Mouse (Mus musculus) left cerebral cortex, adult 18-20 months (tissue): ENCODE measurements around the gene Msi1. TPM values are rescaled to one million over a fixed set of nuclear protein-coding genes. Genes with fewer than 3 reads are reported as not detected.

Source experiments
- DNase-seq, 2 experiments: peaks; one replicate each; pipeline ENCODE4 v3.0.0; 2021 to 2022; ENCODE audit warnings: low spot score in 2 of 2, mixed read lengths in 1 of 2
- long read RNA-seq, 2 experiments: library from polyadenylated mRNA; stranded (forward); transcript quantifications; one replicate each; pipeline ENCODE4 v2.0.0; 2021
- total RNA-seq, 2 experiments: library from RNA; stranded (reverse); gene quantifications; 2 replicates each; pipeline ENCODE4 v1.2.3; 2021

Msi1 gene
- 10 to 100 TPM; 48.8 to 49.1 TPM for total RNA-seq
- long read RNA-seq, experiment 1, partial matches to known transcripts, result 1 of 6 reads
- long read RNA-seq, experiment 1, other reads (novel, unspliced or antisense), result 2 of 6 reads
- long read RNA-seq, experiment 2, partial matches to known transcripts, result 1 of 5 reads
- long read RNA-seq, experiment 2, other reads (novel, unspliced or antisense), result 3 of 5 reads

GRCm38 (mm10) chr5:115429359-115430186 lies at the start of gene Msi1:
Msi1 (plus strand) TSS chr5:115429599.
- DNase-seq, result peak in 1 of 2 experiments; percentile 27

- no peak for DNase-seq
Observed at GRCm38 (mm10) chr5:115391935-115392334, 37.5 kb upstream of the Msi1 start.

DNA sequence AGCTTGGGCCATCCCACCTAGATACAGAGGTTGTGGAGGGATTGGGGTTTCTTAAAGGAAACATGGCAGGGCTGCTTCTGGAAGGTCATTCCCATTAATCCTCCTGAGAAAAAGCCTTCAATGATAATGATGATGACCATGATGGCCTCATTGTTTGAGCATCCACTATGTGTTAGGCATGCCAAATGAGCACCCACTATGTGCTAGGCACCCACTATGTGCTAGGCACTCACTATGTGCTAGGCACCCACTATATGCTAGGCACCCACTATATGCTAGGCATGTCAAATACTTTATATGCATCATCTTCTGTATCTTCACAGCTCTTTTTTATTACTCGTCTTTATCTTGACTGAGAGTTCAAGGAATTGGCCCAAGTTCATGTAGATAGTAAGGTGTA lies 36.4 kb upstream of the Msi1 start:
- DNase-seq, result no peak

DNA sequence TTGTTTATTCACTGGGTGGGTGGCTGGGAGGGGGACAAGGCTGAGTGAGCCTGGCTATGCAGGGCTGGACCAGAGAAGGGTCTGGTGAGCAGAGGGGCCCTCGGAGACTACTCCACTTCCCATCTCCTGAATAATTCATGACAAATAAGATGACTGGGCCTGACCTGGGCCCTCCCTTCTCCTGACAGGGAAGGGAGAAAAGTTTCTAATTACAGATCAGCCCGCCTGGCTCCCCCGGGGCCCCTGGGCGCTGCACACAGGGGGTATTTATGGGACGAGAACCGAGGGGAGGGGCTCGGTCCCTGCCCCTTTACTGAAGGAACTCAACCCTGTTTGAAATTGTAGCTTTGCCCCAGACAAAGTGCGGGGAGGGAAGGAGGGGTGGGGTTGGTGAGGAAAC lies 35.2 kb upstream of the Msi1 start:
- no peak for DNase-seq

DNA sequence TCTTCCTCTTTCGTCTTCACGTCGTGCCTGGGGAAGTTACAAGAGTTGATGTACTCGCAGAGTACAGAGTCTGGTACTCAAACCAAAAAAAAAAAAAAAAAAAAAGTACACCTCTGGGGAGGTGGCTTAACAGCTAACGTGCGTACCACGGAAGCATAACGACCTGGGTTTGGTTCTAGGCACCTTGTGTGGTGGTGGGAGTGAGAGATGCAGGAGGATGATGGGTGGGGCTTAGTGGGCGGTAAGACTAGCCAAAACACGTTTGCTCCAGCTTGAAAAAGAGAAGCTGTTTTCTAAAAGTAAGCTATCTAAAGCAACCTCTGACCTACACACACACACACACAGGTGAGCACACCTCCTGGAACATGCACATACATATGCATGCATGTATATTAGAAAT lies 34.6 kb upstream of the Msi1 start:
- DNase-seq, result no peak

DNA sequence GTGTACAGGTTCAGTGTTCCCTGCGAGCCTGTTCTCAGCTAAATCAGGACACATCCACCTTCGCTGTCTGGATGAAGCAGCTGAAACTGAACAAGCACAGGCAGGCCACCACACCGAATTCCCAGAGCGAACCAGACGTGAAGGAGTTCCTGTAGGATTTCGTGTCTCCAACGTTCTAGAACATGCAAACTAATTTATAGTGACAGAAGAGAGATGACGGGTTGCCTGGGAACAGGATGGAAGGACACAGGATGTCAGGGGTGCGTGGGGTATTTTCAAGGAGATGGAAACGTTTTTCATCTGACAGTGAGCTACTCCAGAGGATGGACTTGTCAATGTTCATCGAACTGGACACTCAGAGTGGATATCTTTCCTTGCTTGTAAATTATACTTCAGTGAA lies 32.7 kb upstream of the Msi1 start:
- DNase-seq, result no peak

DNA sequence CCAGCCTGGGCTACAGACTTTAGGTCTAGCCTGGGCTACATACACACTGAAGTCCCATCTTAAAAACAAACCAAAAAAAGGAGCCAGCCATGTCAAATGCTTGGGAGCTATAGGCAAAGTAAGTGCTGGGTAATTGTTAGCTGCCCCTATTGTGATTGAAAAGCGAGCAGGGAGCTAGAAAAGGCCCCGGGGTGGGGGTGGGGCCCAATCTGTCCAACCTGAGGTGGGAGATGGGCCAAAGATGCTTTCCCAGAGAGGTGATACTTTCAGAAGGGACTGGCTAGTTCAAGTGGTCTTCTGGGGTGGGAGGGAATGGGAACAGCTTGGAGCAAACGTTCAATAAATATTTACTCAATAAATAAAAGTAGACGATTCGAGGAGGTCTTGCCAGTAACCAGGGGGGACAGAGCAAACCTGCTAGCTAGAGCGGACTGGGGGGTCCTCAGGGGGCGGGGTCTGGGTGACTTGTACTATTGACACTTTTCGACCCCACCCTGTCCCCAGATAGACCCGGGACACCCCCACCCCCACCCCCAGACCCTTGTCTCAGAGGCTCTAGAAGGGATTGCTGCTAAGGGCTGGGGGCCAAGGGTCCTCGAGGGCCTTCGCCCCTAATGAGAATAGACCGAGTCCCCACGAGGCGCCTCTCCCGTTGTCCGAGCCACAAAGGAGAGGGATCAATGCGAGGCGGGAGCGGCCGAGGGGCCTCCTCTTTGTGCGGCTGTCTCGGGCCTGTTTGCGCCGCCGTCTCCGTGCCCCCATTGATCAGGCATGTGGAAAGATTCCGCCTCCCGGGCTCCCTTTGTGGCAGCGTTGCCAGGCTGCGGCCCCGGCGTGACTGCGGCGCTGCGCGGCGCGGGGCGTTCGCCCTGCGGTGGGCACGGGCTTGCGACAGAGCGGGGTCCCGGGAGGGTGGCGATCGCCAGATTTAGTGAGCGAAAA lies 31.3 kb upstream of the Msi1 start:
- DNase-seq, result peak; percentile 31 to 39

DNA sequence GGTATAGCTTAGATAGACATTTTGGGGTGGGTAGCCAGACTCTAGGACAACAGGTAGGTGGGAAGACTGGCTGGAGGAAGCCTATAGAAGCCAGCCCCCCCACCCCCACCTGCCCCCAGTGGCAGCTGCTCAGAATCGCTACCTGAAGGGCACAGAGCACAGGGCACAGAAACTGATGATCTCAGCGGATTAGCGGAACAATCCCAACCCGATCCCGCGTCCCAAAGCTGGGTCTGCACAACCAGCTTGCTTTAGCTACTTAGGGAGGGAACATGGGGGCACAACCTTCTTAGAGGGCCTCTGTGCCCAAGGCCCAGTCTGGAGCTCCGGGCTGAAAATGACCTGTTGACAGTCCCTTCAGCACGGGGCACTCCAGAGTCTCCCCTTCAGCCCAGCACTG lies 27.3 kb upstream of the Msi1 start:
- no peak for DNase-seq

- no peak for DNase-seq
Observed at GRCm38 (mm10) chr5:115403436-115404140, 25.8 kb upstream of the Msi1 start.

DNA sequence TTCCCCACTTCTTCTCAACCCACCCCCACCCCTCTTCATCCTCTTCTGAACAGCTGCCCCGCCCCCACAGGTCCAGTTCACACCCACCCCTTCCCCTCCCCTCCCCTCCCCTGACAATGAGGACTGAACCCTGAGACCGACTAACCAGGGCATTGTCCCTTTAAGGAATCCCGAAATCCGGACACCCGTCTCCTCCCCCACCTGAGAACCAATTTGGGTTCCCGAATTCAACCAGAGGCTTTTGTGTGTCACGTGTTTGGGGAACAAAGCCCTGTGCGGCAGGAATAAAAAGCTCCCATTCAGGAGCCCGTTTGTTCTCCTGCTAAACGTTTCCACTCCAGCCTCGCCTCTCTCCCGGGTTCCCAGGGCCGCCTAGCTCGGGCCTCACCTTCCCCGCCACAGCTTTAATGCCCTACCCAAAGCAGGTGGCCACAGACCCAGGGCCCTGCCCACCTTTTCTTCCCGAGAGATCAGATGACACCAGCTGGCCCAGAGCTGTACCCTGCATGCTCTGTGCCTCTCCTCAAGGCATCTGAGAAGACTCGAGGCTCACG lies 25.1 kb upstream of the Msi1 start:
- DNase-seq, result no peak

GRCm38 (mm10) chr5:115405205-115405604 lies 24.2 kb upstream of the Msi1 start:
- no peak for DNase-seq

GRCm38 (mm10) chr5:115408110-115408509 lies 21.3 kb upstream of the Msi1 start:
- DNase-seq, result no peak

- no peak for DNase-seq
Observed at GRCm38 (mm10) chr5:115415111-115416085, 14.0 kb upstream of the Msi1 start.

DNA sequence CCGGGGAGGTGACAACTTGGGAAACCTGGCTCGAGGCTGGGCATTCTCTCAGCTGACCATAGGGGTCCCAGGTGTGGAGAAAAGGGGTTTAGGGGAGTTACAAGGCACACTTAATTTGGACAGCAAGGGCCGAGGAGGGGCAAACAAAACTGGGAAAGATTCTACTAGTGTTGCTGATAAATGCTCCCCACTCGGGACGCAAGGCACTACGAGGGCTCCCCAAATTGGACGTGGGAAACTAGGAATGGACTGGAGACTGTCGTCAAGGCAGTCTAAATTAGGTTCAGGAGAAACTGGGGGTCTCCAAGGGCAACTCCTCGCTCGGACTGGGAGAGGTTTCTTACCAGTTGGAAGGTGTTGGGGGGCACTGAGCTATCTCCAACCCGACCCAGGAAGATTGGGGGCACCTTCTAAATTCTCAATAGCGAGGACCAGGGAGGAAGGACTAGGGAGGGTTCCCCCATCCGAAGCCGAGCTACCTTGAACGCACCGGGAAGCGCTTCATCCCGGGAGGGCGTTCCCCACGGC lies 504 bp upstream of the Msi1 start:
- no peak for DNase-seq

GRCm38 (mm10) chr5:115430187-115430960 lies 975 bp downstream of the Msi1 start:
- no peak for DNase-seq

DNA sequence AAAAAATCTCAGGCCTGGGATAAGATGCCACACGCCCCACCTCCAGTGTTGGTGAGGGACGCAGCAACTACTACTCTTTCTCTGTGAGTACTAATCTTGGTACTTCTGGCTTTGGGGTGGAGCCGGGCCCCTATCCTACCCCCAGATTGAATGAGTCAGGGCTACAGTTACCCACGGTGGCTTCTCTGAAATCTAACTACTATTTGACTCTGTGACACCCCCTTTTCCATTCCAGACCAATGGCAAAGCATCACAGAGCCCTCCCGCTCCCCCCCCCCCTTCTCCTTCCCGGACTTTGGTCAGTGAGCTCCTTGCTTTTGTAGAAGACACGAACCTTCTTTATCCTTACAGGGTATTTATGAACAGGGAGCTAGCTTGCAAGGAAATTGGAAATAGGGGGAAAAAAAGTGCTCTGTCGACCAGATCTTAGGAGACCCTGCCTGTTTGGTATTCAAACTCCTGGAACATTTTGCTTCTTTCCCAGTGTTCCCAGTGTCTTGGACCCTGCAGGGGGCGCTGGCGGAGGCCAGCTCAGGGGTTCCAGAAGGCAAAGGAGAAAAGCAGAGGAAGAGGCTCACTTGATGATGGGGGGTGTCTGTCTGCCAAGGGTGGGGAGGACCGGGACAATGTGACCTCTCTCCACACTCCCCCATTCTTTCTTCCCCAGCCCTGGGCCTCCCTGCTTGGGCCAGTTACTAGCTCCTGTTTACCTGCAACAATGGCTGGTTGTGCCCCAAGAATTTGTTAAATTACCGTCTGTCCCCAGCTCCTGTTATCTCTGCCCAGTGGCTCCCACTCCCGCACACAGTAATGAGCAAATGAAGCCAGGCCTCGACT lies 1.9 kb downstream of the Msi1 start:
- peak in 1 of 2 experiments; percentile 13 for DNase-seq

GRCm38 (mm10) chr5:115431898-115432259 lies 2.5 kb downstream of the Msi1 start:
- no peak for DNase-seq

DNA sequence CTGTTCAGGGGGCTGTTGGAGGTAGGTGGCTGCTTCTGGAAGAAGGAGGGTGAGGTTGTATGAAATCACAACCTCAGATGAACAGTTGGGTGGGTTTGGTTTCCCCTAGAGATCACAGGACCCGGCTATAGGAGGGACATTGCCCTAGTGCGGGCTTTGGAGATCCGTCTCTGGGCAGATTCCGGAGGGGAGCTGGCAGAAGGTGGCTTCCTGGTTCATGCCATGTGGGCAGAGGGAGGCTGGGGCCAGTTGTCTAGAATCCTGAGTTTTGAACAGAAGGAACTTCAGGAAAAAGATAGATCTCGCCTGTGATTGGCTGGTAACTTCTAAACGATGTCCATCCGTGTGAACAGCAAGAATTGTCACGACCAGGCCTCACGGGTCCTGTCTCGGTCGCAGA lies 3.0 kb downstream of the Msi1 start:
- DNase-seq, result no peak
